26 mouse cellular contexts compared by ENCODE assay signal in genomic region chr3:75639546-75639945, GRCm38 (mm10).
DNase-seq lines count a peak whose midpoint lies in the region.
"Had no signal": no experiment of that assay in that cellular context is flagged by ENCODE, and none has a peak within 500 bp of the region (broad histone marks: within the 10 kb centered on the region; RNA-seq: fewer than 3 reads in every experiment).

No protein-coding gene starts in this region.

- DNase-seq in CD4-positive helper T cell, adult 2 months (ENCODE audit: low read depth, low spot score) = peak; percentile 31
- peak; percentile 16 for DNase-seq in R1 (ENCODE audit: low read depth, low spot score)
- DNase-seq in splenic B cell, adult 2 months (ENCODE audit: low read depth, low spot score) = peak; percentile 26
- DNase-seq in thymus, postnatal 14 days = peak; percentile 68
- no peak for DNase-seq in adrenal gland, postnatal 14 days
- DNase-seq in Muller cell, postnatal 12 days (ENCODE audit: inconsistent ontology term) = no peak
- no peak for DNase-seq in neural tube, embryonic 10.5 days (ENCODE audit: extremely low spot score, low spot score)
- no peak for DNase-seq in gastrocnemius, postnatal 14 days
- DNase-seq: cerebellum, adult 8-10 months; cerebellum, postnatal 25 days; gastrocnemius, adult 2 months; heart, postnatal 14 days; kidney, adult 18-20 months; kidney, postnatal 36 days; left cerebral cortex, postnatal 4 days; liver, postnatal 0 days; lung, postnatal 4 days; right cerebral cortex, postnatal 25 days had no signal

- no peaks in the 10 kb centered on the region for H3K36me3 ChIP-seq in splenic B cell, adult 2 months (ENCODE audit: control insufficient read depth, insufficient read depth, low read length, poor library complexity, severe bottlenecking)
- H3K36me3 ChIP-seq: embryonic facial prominence, embryonic 10.5 days; embryonic facial prominence, embryonic 15.5 days; hindbrain, embryonic 10.5 days; kidney, embryonic 15.5 days; liver, embryonic 12.5 days; midbrain, embryonic 13.5 days had no signal

- intact Hi-C loops in gastrocnemius, postnatal 14 days (cut with DNase I; ENCODE audit: low total_unique reads) = no loop called here

- no peaks in the 10 kb centered on the region for H3K27me3 ChIP-seq in splenic B cell, adult 2 months (ENCODE audit: control insufficient read depth, insufficient read depth, low read length, poor library complexity, severe bottlenecking)
- H3K27me3 ChIP-seq: embryonic facial prominence, embryonic 15.5 days; forebrain, embryonic 13.5 days; hindbrain, embryonic 15.5 days; kidney, embryonic 15.5 days; liver, embryonic 12.5 days; midbrain, embryonic 13.5 days had no signal

Comparison
In these comparisons a context has a peak if more than half of its experiments do, and no peak if none do; other contexts are left out.
1. DNase-seq: peak in CD4-positive helper T cell, adult 2 months (single experiment), R1 (single experiment), splenic B cell, adult 2 months (single experiment) and thymus, postnatal 14 days (single experiment); none in adrenal gland, postnatal 14 days (single experiment), Muller cell, postnatal 12 days (single experiment), neural tube, embryonic 10.5 days (single experiment) and gastrocnemius, postnatal 14 days (single experiment).